Mouse (Mus musculus) myocyte (in vitro differentiated cells): ENCODE results near the gene Catsperg1.

Source experiments
- CEBPB ChIP-seq: IDR thresholded peaks from 2 replicates; pipeline ENCODE4 v1.6.1; 2011; ENCODE audit warnings: mild to moderate bottlenecking, moderate library complexity; ENCODE audit not compliant: poor library complexity, insufficient read depth, severe bottlenecking
- E2F4 ChIP-seq: IDR thresholded peaks from one replicate; pipeline ENCODE4 v1.6.1; 2011; ENCODE audit warnings: mild to moderate bottlenecking, control low read depth, moderate library complexity; ENCODE audit not compliant: insufficient read depth
- MAX ChIP-seq: IDR thresholded peaks from one replicate; pipeline ENCODE4 v1.6.1; 2011; ENCODE audit warnings: low read depth, mild to moderate bottlenecking, control low read depth
- MYOD1 ChIP-seq, 3 experiments: IDR thresholded peaks; one replicate each; pipeline ENCODE4 v1.6.1; 2011; ENCODE audit warnings: control low read depth in 2 of 3, low read depth in 2 of 3, mild to moderate bottlenecking in 2 of 3, moderate library complexity in 1 of 3; ENCODE audit not compliant: insufficient read length in 2 of 3, control insufficient read depth in 1 of 3
- MYOG ChIP-seq, 3 experiments: IDR thresholded peaks; one replicate each; pipeline ENCODE4 v1.6.1; 2011; ENCODE audit warnings: control low read depth in 2 of 3, low read depth in 2 of 3, mild to moderate bottlenecking in 2 of 3; ENCODE audit not compliant: insufficient read length in 2 of 3, control insufficient read depth in 1 of 3, insufficient read depth in 1 of 3
- POLR2A ChIP-seq: IDR thresholded peaks from one replicate; pipeline ENCODE4 v1.6.1; 2011; ENCODE audit warnings: low read depth, mild to moderate bottlenecking, control low read depth, moderate library complexity; ENCODE audit not compliant: insufficient read length
- POLR2AphosphoS2 ChIP-seq: IDR thresholded peaks from one replicate; pipeline ENCODE4 v1.6.1; 2011; ENCODE audit warnings: low read depth, control low read depth; ENCODE audit not compliant: insufficient read length
- TCF12 ChIP-seq: IDR thresholded peaks from one replicate; pipeline ENCODE4 v1.6.1; 2011; ENCODE audit warnings: mild to moderate bottlenecking, control low read depth; ENCODE audit not compliant: poor library complexity, insufficient read depth, severe bottlenecking
- USF1 ChIP-seq: IDR thresholded peaks from one replicate; pipeline ENCODE4 v1.6.1; 2011; ENCODE audit warnings: low read depth, mild to moderate bottlenecking, control low read depth, moderate library complexity

GRCm38 (mm10) chr7:29238019-29238967, 24.5 kb upstream of the Catsperg1 start, which contains the start of gene Yif1b:
- TF ChIP-seq POLR2A: peak; percentile 84
- TF ChIP-seq POLR2AphosphoS2: peak; percentile 77
- TF ChIP-seq MYOG (IDR thresholded peaks at IDR 0.05; ENCODE audit: control insufficient read depth in 1 of 3, insufficient read depth in 1 of 3, insufficient read length in 2 of 3, low read depth in 2 of 3): peak in 2 of 3 experiments; percentile 59 to 81
- TF ChIP-seq CEBPB: no peak
- TF ChIP-seq MYOD1 (IDR thresholded peaks at IDR 0.05; ENCODE audit: control insufficient read depth in 1 of 3, insufficient read length in 2 of 3, low read depth in 2 of 3): peak in 2 of 3 experiments; percentile 44 to 83
- TF ChIP-seq MAX: no peak
- TF ChIP-seq USF1: no peak
- peak; percentile 1 for TF ChIP-seq E2F4
- no peak for TF ChIP-seq TCF12
